Mouse (Mus musculus): ENCODE data around the gene Leprot. TPM values are rescaled to one million over a fixed set of nuclear protein-coding genes. Genes with fewer than 3 reads are reported as not detected.
A peak's percentile ranks its signal among the peaks of the same experiment; 100 is the strongest.

Gene Leprot
- 10 to 100 TPM in 1 of 2 experiments, 1 to 10 TPM in 1; 7.4 to 10.4 TPM for total RNA-seq (2021)
- long read RNA-seq, experiment 1, transcript Leprot-201 (4 exons, 1,898 nt), result major isoform, 14 of 16 reads
- long read RNA-seq, experiment 1, partial matches to known transcripts, result 2 of 16 reads
- long read RNA-seq, experiment 1, other reads (novel, unspliced or antisense), result 0 of 16 reads
- long read RNA-seq, experiment 2, transcript Leprot-201 (4 exons, 1,898 nt), result major isoform, 8 of 9 reads
- long read RNA-seq, experiment 2, partial matches to known transcripts, result 0 of 9 reads
- long read RNA-seq, experiment 2, other reads (novel, unspliced or antisense), result 1 of 9 reads

GRCm38 (mm10) chr4:101647196-101647905 lies at the start of gene Leprot:
Gene Leprot, plus strand, starts transcription at chr4:101647718.
- peak; percentile 100 for DNase-seq (ENCODE audit: low spot score)

GRCm38 (mm10) chr4:101601758-101602157 lies 45.8 kb upstream of the Leprot start:
- DNase-seq (ENCODE audit: low spot score), result no peak

DNA sequence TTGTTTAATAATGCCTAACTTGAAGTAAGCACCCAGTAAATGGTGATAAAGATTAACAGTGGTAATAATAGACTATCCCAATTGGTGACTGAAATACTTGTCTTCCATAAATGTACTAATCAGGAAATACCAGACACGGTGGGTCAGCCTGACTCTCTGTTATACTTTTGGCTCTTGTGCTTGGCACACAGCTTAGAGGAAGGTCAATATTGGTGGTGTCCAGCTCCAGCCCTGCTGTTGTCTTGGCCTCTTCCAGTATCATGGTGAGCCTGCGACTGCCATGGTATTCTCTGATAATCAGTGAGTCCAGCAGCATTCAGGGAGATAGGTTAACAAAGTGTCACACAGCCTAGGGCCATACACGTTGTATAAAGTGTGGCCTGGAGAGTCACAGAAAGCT lies 43.9 kb upstream of the Leprot start:
- DNase-seq (ENCODE audit: low spot score), result no peak

DNA sequence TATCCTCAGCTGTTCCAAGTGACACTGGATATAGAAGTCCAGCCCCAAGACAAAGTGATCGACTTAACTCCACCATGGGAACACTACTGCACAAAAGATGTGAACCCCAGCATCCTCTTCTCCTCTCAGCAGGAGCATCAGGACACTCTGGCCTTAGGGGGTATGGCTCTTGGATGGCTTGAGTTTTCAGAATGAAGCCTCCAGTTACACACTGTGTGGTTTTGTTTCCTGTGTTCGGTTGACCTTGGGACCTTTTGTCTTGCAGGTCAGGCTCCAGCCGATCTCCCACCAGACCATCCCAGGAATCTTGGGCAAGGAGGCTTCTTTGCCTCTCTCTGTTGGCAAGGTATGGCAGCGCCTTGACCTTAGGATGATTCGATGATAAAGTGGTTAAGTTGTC lies 31.0 kb upstream of the Leprot start:
- DNase-seq (ENCODE audit: low spot score), result no peak

DNA sequence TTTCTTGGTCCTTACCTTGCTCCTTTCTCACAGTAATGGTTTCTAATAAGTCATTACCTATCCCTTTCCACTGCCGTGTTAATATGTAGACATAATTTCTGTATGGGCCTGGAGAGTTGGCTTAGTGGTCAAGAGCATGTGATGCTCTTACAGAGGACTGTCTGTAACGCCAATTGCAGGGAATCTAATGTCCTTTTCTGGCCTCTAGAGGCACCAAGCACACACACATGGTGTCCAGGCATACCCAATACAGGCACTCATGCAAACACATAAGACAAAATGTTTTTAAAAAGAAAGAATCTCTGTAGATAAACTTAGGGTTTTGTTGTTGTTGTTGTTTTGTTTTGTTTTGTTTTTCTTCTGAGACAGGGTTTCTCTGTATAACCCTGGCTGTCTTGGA lies 29.8 kb upstream of the Leprot start:
- no peak for DNase-seq (ENCODE audit: low spot score)

DNA sequence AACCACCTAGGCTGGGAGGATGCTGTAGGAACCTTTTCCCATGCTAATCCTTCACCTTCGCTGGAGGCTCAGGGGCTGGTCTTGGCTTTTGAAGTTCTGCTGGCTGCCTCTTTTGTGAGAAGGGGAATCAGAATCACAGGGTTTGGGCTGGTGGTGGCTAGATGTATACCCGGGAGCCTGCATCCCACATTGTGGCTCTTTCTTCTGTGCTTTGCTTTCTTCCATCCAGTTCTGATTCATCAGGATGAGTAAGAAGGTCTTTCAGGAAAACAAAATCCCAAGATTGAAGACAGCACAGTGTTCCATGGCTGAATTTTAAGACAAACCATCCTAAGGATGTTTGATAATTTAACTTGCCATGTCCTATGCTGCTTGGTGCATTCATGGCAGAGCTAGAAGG lies 27.3 kb upstream of the Leprot start:
- no peak for DNase-seq (ENCODE audit: low spot score)

- DNase-seq (ENCODE audit: low spot score), result no peak
Measured at GRCm38 (mm10) chr4:101621241-101621640, 26.3 kb upstream of the Leprot start.

- DNase-seq (ENCODE audit: low spot score), result no peak
Measured at GRCm38 (mm10) chr4:101625278-101625677, 22.2 kb upstream of the Leprot start.

GRCm38 (mm10) chr4:101635596-101635995 lies 11.9 kb upstream of the Leprot start:
- no peak for DNase-seq (ENCODE audit: low spot score)

- DNase-seq (ENCODE audit: low spot score), result no peak
Measured at GRCm38 (mm10) chr4:101637472-101637871, 10.0 kb upstream of the Leprot start.

GRCm38 (mm10) chr4:101640631-101641030 lies 6.9 kb upstream of the Leprot start:
- no peak for DNase-seq (ENCODE audit: low spot score)

GRCm38 (mm10) chr4:101642708-101643107 lies 4.8 kb upstream of the Leprot start:
- no peak for DNase-seq (ENCODE audit: low spot score)

DNA sequence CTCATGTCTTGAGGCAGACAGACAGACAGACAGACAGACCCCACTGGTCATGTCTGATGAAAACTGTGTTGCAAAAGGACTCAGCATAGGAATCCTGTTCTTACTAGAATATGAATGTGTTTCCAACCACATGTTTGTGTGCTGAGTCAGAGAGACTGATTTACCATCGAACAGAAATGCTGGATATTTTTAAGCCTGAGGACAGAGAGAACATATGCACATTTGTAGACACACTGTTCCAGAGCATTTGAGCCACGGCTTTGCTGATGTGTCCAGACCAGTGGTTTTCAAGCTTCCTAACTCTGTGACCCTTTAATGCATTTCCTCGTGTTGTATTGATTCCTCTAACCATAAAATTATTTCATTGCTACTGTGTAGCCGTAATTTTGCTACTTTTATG lies 4.3 kb upstream of the Leprot start:
- no peak for DNase-seq (ENCODE audit: low spot score)

- DNase-seq (ENCODE audit: low spot score), result no peak
Measured at GRCm38 (mm10) chr4:101646857-101647195, 692 bp upstream of the Leprot start.

DNA sequence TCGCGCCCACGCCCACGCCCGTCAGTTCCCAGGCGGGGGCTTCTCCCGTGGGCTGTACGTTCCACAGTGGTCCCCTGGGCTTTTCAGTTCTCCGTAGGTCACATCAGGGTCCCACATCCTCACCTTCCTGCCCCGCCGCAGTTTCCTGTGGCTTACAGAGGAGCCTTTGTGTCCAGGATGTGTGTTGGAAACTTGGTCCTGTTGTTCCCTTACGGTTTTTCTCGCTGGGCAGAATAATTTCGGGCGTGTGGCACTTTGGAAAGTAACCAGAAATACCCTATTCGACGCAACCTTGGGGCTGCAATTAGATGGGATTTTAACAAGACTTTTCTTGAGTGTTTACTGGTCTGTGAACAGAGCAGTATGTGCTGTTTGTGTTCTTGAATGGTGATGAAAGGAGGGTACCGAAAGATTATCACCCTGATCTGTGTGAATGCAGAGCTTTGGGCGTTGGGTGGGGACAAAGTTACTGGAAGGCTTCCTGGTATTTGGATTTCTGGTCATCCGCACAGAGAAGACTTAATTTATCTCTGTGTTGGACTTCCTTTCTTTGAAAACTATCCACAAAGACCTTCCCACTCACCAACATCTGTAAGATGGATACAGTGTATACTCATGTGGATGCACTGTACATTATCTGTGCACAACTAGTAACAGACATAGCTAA lies 591 bp downstream of the Leprot start:
- DNase-seq (ENCODE audit: low spot score), result no peak

DNA sequence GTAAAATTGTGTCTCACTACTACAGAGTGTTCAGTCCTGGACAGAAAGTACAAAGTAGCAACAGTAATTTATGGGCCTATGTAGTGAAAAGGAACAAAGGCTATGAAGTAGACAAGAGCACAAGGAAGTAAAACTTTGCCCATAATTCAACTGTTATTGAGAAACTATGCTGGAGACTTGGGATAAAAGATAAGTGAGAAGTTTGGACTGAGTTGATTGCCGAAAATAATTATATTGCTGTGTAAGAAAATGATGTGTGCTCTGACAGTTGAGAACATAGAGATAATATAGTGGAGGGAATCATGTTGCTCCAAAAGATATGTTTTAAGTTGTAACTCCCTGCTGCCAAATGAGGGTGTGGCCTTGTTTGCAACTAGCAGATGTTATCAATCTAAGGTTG lies 1.2 kb downstream of the Leprot start:
- DNase-seq (ENCODE audit: low spot score), result no peak

DNA sequence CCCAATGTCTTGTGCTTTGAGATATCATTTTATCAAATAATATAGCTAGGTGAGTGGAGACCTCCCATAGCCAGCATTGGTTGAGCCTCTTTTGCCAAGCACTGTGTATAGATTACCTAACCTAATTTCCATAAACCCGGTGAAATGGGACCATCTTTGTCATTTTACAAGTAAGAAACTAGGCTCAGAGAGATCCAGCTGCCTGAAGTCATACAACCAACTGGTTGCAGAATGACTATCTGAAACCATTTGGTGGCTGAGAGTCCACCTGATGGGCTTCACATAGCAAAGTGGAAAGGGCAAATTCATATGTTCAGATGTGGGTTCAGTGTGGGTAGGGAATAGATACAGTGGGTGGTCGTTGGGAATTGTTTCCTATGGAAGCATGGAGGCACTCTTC lies 3.4 kb downstream of the Leprot start:
- no peak for DNase-seq (ENCODE audit: low spot score)

DNA sequence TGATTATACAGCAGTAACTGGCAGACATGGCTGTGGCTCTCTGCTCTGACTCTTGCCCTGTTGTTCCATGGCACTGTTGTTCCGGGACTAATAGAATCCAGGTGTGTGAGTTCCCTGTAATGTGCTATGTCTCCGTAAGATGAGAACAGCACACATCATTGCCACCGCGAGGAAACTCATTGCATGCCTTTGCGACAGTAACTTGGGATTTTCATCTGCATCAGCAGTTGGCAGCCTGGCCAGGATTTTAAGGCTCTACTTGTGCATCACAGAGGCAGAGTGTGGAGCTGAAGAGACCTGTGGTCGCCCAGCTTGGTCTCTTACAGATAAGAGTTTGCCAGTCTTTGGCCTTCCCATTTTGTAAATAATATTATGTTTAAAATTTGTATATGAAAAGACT lies 6.7 kb downstream of the Leprot start:
- no peak for DNase-seq (ENCODE audit: low spot score)

- DNase-seq (ENCODE audit: low spot score), result no peak
Measured at GRCm38 (mm10) chr4:101654788-101655414, 7.4 kb downstream of the Leprot start.

GRCm38 (mm10) chr4:101655415-101655790 lies 7.9 kb downstream of the Leprot start:
- DNase-seq (ENCODE audit: low spot score), result no peak

DNA sequence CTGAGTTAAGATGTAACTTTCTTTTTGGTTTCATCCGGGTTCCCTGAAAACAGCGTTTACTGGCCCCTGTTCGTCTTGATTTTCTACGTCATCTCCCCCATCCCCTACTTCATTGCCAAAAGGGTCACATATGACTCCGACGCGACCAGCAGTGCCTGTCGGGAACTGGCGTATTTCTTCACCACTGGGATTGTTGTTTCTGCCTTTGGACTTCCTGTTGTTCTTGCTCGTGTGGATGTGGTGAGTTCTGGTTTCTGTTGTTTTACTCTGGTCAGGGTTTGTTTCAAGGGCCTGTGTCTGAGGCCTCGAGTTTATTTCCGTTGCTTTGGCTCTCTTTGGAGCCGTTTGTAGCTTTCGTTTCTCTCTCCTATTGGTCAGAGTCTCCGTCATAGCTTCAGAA lies 8.5 kb downstream of the Leprot start:
- no peak for DNase-seq (ENCODE audit: low spot score)

DNA sequence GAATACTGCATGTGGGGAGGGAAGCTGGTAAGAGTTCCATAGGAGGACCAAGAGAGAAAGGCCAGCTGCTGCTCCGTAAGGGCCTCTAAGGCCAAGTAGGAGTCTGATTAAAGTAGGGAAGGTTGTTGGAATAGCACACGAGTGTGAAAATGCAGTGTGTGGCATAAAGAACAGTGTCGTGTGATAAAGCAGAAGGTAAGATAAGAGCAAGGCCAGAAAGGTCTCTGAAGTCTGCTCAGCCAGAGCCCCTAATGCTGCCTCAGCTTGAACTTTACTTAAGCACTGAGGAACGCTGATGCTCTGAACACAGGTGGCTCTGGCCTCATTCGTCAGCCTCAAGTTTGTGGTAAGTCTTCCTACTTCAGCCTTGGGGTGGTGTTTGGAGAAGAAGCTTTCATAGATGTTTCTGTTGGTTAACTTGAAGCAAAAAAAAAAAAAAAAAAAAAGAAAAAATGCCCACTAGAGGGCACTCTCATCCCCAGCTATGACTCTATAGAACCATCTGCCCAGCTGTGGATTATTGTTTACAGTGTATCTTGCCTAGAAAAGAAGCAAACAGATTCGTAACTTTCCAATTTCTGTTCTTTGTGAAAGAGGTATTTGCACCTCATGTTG lies 9.5 kb downstream of the Leprot start:
- DNase-seq (ENCODE audit: low spot score), result no peak
